Mouse (Mus musculus) midbrain, postnatal 0 days (tissue): Measurements from ENCODE around the gene Syt8. TPM values are rescaled to one million over a fixed set of nuclear protein-coding genes. Genes with fewer than 3 reads are reported as not detected.

Experiments
- ATAC-seq: fragments of 200-750 bp; cut with Nextera tagmentation; 2 replicates; pipeline ENCODE4 v1.8.0; 2017; ENCODE audit warnings: moderate number of reproducible peaks, mild to moderate bottlenecking, moderate TSS enrichment, moderate library complexity; ENCODE audit not compliant: low FRiP score
- DNase-seq: peaks from one replicate; pipeline ENCODE4 v3.0.0-alpha.2; 2015; ENCODE audit warnings: low spot score
- H3K27ac ChIP-seq: fragments of 300-500 bp; sonication (generic); 2 replicates; pipeline ENCODE4 v1.5.1; 2014; ENCODE audit warnings: low read depth, mild to moderate bottlenecking, low read length, mixed read lengths
- H3K27me3 ChIP-seq: fragments of 300-500 bp; sonication (generic); 2 replicates; pipeline ENCODE4 v1.6.1; 2014; ENCODE audit warnings: low read length, control low read depth, mixed read lengths; ENCODE audit not compliant: insufficient read depth
- H3K36me3 ChIP-seq: fragments of 300-500 bp; sonication (generic); 2 replicates; pipeline ENCODE4 v1.6.1; 2014; ENCODE audit warnings: low read length, control low read depth, mixed read lengths; ENCODE audit not compliant: insufficient read depth
- H3K4me1 ChIP-seq: fragments of 300-500 bp; sonication (generic); 2 replicates; pipeline ENCODE4 v1.6.1; 2014; ENCODE audit warnings: mild to moderate bottlenecking, control low read depth, antibody characterized with exemption, low read length, mixed read lengths; ENCODE audit not compliant: insufficient read depth
- H3K4me2 ChIP-seq: fragments of 300-500 bp; sonication (generic); 2 replicates; pipeline ENCODE4 v1.6.1; 2014; ENCODE audit warnings: low read depth, mild to moderate bottlenecking, low read length, mixed read lengths; ENCODE audit not compliant: poor library complexity, severe bottlenecking
- H3K4me3 ChIP-seq: fragments of 300-500 bp; sonication (generic); 2 replicates; pipeline ENCODE4 v1.5.1; 2014; ENCODE audit warnings: low read depth, mild to moderate bottlenecking, low read length, moderate library complexity
- H3K9ac ChIP-seq: fragments of 300-500 bp; sonication (generic); replicated peaks from 2 replicates; pipeline ENCODE4 v1.6.1; 2014; ENCODE audit warnings: mild to moderate bottlenecking, low read length, moderate library complexity, mixed read lengths; ENCODE audit not compliant: poor library complexity, severe bottlenecking
- H3K9me3 ChIP-seq: fragments of 300-500 bp; sonication (generic); 2 replicates; pipeline ENCODE4 v1.6.1; 2016; ENCODE audit warnings: low read length, control low read depth
- CTCF ChIP-seq: IDR thresholded peaks from 2 replicates; pipeline ENCODE4 v1.5.1; 2016; ENCODE audit warnings: antibody characterized with exemption, mild to moderate bottlenecking
- WGBS: fragments of 180-500 bp; shearing (Covaris S2); extraction: QIAGEN DNeasy Blood & Tissue Kit; methylation state at CpG from one replicate; pipeline ENCODE4 v1.1.7; 2014; 5-methylcytosine and 5-hydroxymethylcytosine counted together
- polyA plus RNA-seq: library from polyadenylated mRNA; unstranded; fragments of >200 nt; fragmentation: Nextera tagmentation; extraction: Ambion mirVana; gene quantifications from 2 replicates; pipeline ENCODE4 v1.2.1, GENCODE M21; 2015
- total RNA-seq: library from RNA; depleted of rRNA; stranded (reverse); fragments of >200 nt; gene quantifications from 2 replicates; pipeline ENCODE4 v1.2.3, GENCODE M21; 2014

Gene Syt8
- total and polyA plus RNA-seq, 2 experiments from 2014 or later: not detected

GRCm38 (mm10) chr7:142443474-142443873 lies 8.8 kb downstream of the Syt8 start:
- WGBS: 85% methylated on average over 5 of the region's 5 CpGs
- TF ChIP-seq CTCF: no peak
- no peaks in the 10 kb centered on the region for H3K36me3 ChIP-seq

GRCm38 (mm10) chr7:142444171-142444570 lies 9.5 kb downstream of the Syt8 start:
- no peaks in the 10 kb centered on the region for H3K36me3 ChIP-seq
- H3K9me3 ChIP-seq: no peaks in the 10 kb centered on the region
- TF ChIP-seq CTCF: no peak
- H3K4me3 ChIP-seq: no peak overlapping the region
- H3K27me3 ChIP-seq: no peaks in the 10 kb centered on the region
- WGBS: 98% methylated on average over 6 of the region's 6 CpGs
- H3K27ac ChIP-seq: no peak overlapping the region
- no peak overlapping the region for H3K4me2 ChIP-seq
- no peak overlapping the region for H3K9ac ChIP-seq
- DNase-seq (no peak), ATAC-seq (no peak)
- H3K4me1 ChIP-seq: no peaks in the 10 kb centered on the region

More at GRCm38 (mm10) chr7:142443474-142443873, 8.8 kb downstream of the Syt8 start:
- Histone ChIP-seq H3K9me3 (no peaks in the 10 kb centered on the region), H3K27ac (no peak overlapping the region), H3K4me3 (no peak overlapping the region), H3K4me1 (no peaks in the 10 kb centered on the region), H3K4me2 (no peak overlapping the region), H3K27me3 (no peaks in the 10 kb centered on the region), H3K9ac (no peak overlapping the region)
- no peak for ATAC-seq
- DNase-seq: no peak

DNA sequence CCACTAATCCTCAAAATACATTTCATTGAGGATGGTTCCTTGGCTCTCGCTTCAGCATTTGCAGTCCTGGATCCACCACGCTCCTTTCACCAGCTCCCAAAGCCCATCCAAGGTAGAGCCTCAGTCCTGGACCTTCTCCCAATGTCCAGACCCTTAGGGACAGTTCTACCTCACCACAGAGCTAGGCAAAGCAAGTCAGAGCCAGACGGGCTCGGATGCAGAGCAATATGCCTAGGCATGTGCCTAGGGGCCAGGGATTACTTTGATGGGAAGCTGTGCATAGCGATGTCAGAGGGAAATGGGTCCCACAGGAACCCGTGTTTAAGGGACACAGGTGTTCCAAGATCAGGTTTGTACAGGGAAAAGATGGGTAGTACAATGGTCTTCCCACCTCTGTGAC lies 10.7 kb downstream of the Syt8 start:
- ATAC-seq (no peak), DNase-seq (no peak)
- Histone ChIP-seq H3K4me3 (no peak overlapping the region), H3K9ac (no peak overlapping the region), H3K27me3 (no peaks in the 10 kb centered on the region), H3K27ac (no peak overlapping the region), H3K4me2 (no peak overlapping the region), H3K4me1 (no peaks in the 10 kb centered on the region), H3K9me3 (no peaks in the 10 kb centered on the region), H3K36me3 (no peaks in the 10 kb centered on the region)
- 89% methylated on average over 6 of the region's 6 CpGs for WGBS
- no peak for TF ChIP-seq CTCF

- H3K4me1 ChIP-seq: no peaks in the 10 kb centered on the region
- no peak overlapping the region for H3K4me2 ChIP-seq
- no peak for DNase-seq
- no peak for ATAC-seq
- H3K27me3 ChIP-seq: no peaks in the 10 kb centered on the region
- no peaks in the 10 kb centered on the region for H3K36me3 ChIP-seq
- H3K9me3 ChIP-seq: no peaks in the 10 kb centered on the region
- 94% methylated on average over 4 of the region's 4 CpGs for WGBS
- H3K9ac ChIP-seq: no peak overlapping the region
- H3K27ac ChIP-seq: no peak overlapping the region
- H3K4me3 ChIP-seq: no peak overlapping the region
- TF ChIP-seq CTCF: no peak
Observed at GRCm38 (mm10) chr7:142446264-142446663, 11.6 kb downstream of the Syt8 start.

DNA sequence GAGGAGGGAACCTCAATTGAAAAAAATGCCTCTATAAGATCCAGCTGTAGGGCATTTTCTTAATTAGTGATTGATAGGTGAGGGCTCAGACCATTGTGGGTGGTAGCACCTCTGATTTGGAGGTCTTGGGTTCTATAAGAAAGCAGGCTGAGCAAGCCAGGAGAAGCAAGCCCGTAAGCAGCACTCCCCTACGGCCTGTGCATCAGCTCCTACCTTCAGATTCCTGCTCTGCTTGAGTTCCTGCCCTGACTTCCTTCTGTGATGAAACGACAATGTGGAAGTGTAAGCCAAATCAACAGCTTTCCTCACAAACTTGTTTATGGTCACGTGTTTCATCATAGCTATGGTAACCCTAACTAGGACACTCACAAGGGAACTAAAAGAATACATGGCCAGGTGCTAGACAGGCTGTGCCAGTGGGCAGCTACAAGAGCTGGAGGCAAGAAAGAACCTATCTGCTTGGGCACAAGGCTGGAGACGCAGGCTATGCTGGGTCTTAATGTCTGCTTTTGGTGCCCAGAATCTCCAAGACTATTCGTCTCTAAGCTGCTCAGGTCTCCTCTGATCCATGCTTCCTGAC lies 14.5 kb downstream of the Syt8 start:
- H3K9ac ChIP-seq: no peak overlapping the region
- no peaks in the 10 kb centered on the region for H3K4me1 ChIP-seq
- no peak for ATAC-seq
- H3K4me3 ChIP-seq: no peak overlapping the region
- H3K36me3 ChIP-seq: no peaks in the 10 kb centered on the region
- DNase-seq: no peak
- H3K27me3 ChIP-seq: no peaks in the 10 kb centered on the region
- no peaks in the 10 kb centered on the region for H3K9me3 ChIP-seq
- 77% methylated on average over 6 of the region's 6 CpGs for WGBS
- TF ChIP-seq CTCF: no peak
- H3K4me2 ChIP-seq: no peak overlapping the region
- H3K27ac ChIP-seq: no peak overlapping the region

GRCm38 (mm10) chr7:142454706-142455105 lies 20.1 kb downstream of the Syt8 start:
- Histone ChIP-seq H3K4me1 (no peaks in the 10 kb centered on the region), H3K9ac (no peak overlapping the region), H3K9me3 (no peaks in the 10 kb centered on the region), H3K27ac (no peak overlapping the region), H3K4me2 (no peak overlapping the region), H3K36me3 (no peaks in the 10 kb centered on the region), H3K27me3 (no peaks in the 10 kb centered on the region), H3K4me3 (no peak overlapping the region)
- TF ChIP-seq CTCF: no peak
- ATAC-seq (no peak), DNase-seq (no peak)
- 26% methylated on average over 1 of the region's 1 CpGs for WGBS
